9 mouse cellular contexts compared by ENCODE assay signal in the genomic region with DNA sequence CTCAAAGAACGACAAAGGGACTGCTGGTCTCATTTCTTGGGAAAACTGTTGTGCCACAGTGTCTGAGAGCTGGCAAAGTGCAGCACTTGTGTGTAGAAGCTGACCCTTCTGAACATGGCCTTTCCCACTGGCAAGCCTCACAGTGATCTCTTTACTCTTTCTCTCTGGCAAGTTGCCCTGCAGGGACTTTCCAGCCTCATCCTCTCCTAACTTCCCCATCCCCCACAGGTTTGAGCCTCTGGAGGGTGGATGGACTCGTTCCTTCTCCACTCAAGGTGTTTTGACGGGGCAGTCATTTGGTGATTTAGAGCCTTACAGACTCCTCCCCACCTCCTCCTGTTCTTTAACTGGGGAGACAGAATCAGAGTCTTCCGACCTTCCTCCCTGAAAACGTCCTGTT. TPM values are rescaled to one million over a fixed set of nuclear protein-coding genes. Genes with fewer than 3 reads are reported as not detected.
DNase-seq lines count a peak whose midpoint lies in the region; ATAC-seq and TF ChIP-seq lines count a peak whose summit lies in the region.
"Had no signal": no experiment of that assay in that cellular context is flagged by ENCODE, and none has a peak within 500 bp of the region (broad histone marks: within the 10 kb centered on the region; RNA-seq: fewer than 3 reads in every experiment).

No protein-coding gene starts in this region.

- H3K4me1 ChIP-seq in hindbrain, embryonic 14.5 days (replicated peaks; ENCODE audit: control insufficient read depth, insufficient read depth, low read length): peaks cover 10% of the 10 kb centered on the region; the same call in 1 of the 2 replicates
- H3K4me1 ChIP-seq in midbrain, embryonic 14.5 days (ENCODE audit: control insufficient read depth, insufficient read depth, low read length): 0 out of 2 replicates have a peak, but pooled peaks cover 13% of the 10 kb centered on the region

- DNase-seq in layer of hippocampus, adult 2 months (ENCODE audit: low spot score in 2 of 2): no peak
- no peak for DNase-seq in layer of hippocampus, postnatal 14 days (ENCODE audit: low spot score in 2 of 2)
- peak; percentile 55 to 56 for DNase-seq in cerebellum, postnatal 10 days
- no peak for DNase-seq in hindbrain, embryonic 14.5 days (ENCODE audit: low spot score)
- no peak for DNase-seq in midbrain, embryonic 14.5 days
- no peak for DNase-seq in urinary bladder, adult 18-20 months (ENCODE audit: low spot score in 2 of 2)
- no peak for DNase-seq in embryo, embryonic 10 days (ENCODE audit: low spot score)
- no peak for DNase-seq in layer of hippocampus, adult 11-12 months (ENCODE audit: low spot score)

- TF ChIP-seq CTCF in layer of hippocampus, adult 2 months (conservative IDR thresholded peaks at IDR 0.05): no peak

- ATAC-seq in hindbrain, embryonic 14.5 days (ENCODE audit: low FRiP score): no peak; the same call in 1 of the 2 replicates
- no peak; the same call in 1 of the 2 replicates for ATAC-seq in midbrain, embryonic 14.5 days (ENCODE audit: low FRiP score, low TSS enrichment)

- no peaks in the 10 kb centered on the region for H3K36me3 ChIP-seq in hindbrain, embryonic 14.5 days (replicated peaks; ENCODE audit: control insufficient read depth, insufficient read depth)
- no peaks in the 10 kb centered on the region for H3K36me3 ChIP-seq in midbrain, embryonic 14.5 days (ENCODE audit: control insufficient read depth, insufficient read depth, low read length)

- 13% methylated on average over 5 of the region's 5 CpGs for WGBS in hindbrain, embryonic 14.5 days
- WGBS in midbrain, embryonic 14.5 days: 16% methylated on average over 5 of the region's 5 CpGs

- peak overlapping the region; percentile 70 for H3K4me3 ChIP-seq in layer of hippocampus, adult 2 months
- H3K4me3 ChIP-seq in hindbrain, embryonic 14.5 days (replicated peaks; ENCODE audit: low read length): peak overlapping the region; percentile 81
- peak overlapping the region; percentile 91 for H3K4me3 ChIP-seq in midbrain, embryonic 14.5 days (replicated peaks; ENCODE audit: low read depth, low read length)

- H3K9ac ChIP-seq in hindbrain, embryonic 14.5 days: peak overlapping the region; percentile 84
- H3K9ac ChIP-seq in midbrain, embryonic 14.5 days (replicated peaks; ENCODE audit: low read length): peak overlapping the region; percentile 90

- H3K4me2 ChIP-seq in hindbrain, embryonic 14.5 days (replicated peaks): peak overlapping the region; percentile 55
- peak overlapping the region; percentile 73 for H3K4me2 ChIP-seq in midbrain, embryonic 14.5 days (ENCODE audit: low read length)

- no peaks in the 10 kb centered on the region for H3K9me3 ChIP-seq in hindbrain, embryonic 14.5 days (ENCODE audit: control insufficient read depth, low read length)
- no peaks in the 10 kb centered on the region for H3K9me3 ChIP-seq in midbrain, embryonic 14.5 days (ENCODE audit: control insufficient read depth, low read length)

- peak overlapping the region; percentile 96 for H3K27ac ChIP-seq in layer of hippocampus, adult 2 months
- 0 out of 2 replicates have a peak overlapping the region, but pooled peaks have one; percentile 91 for H3K27ac ChIP-seq in hindbrain, embryonic 14.5 days
- H3K27ac ChIP-seq in midbrain, embryonic 14.5 days (replicated peaks; ENCODE audit: low read depth, low read length): peak overlapping the region; percentile 92; the same call in 1 of the 2 replicates
- H3K27ac ChIP-seq: macrophage had no signal

- H3K27me3 ChIP-seq in hindbrain, embryonic 14.5 days (ENCODE audit: control insufficient read depth, insufficient read depth, low read length): no peaks in the 10 kb centered on the region
- H3K27me3 ChIP-seq in midbrain, embryonic 14.5 days (ENCODE audit: control insufficient read depth, insufficient read depth, low read length): no peaks in the 10 kb centered on the region

RNA-seq across cellular contexts. Expression of a gene that starts 0.3 kb away (rescaled TPM):
- total RNA-seq in layer of hippocampus, adult 2 months (2021): 100 to 1,000 TPM; 231 to 253 TPM
- 100 to 1,000 TPM; 266 to 270 TPM for total RNA-seq in layer of hippocampus, postnatal 14 days (2021)
- polyA plus RNA-seq in hindbrain, embryonic 14.5 days (2014; fragmentation: Nextera tagmentation; extraction: Ambion mirVana): 76.8 and 88.0 TPM in 2 replicates
- polyA plus RNA-seq in midbrain, embryonic 14.5 days (2014; fragmentation: Nextera tagmentation; extraction: Ambion mirVana): 50.0 and 50.6 TPM in 2 replicates
- polyA plus RNA-seq: macrophage had no signal

Comparison
In these comparisons a context has a peak if more than half of its experiments do, and no peak if none do; other contexts are left out.
1. DNase-seq: peak in cerebellum, postnatal 10 days (2 of 2); none in layer of hippocampus, adult 2 months (0 of 2), layer of hippocampus, postnatal 14 days (0 of 2), hindbrain, embryonic 14.5 days (single experiment), midbrain, embryonic 14.5 days (single experiment), urinary bladder, adult 18-20 months (0 of 2), embryo, embryonic 10 days (single experiment) and layer of hippocampus, adult 11-12 months (single experiment).
2. Peak in every context shown above with its lines, with median percentiles within 50 percentile points of each other: H3K27ac ChIP-seq and H3K4me3 ChIP-seq.